Mouse (Mus musculus) MEL (cell line): ENCODE results near the gene Ccdc12. TPM values are rescaled to one million over a fixed set of nuclear protein-coding genes. Genes with fewer than 3 reads are reported as not detected.
A peak's percentile ranks its signal among the peaks of the same experiment; 100 is the strongest.

Experiments
- DNase-seq: peaks from one replicate; pipeline ENCODE4 v3.0.0; 2011; ENCODE audit warnings: low read depth, low spot score
- H3K27ac ChIP-seq: 2 replicates; pipeline ENCODE4 v1.5.1; 2012; ENCODE audit warnings: low read depth, mild to moderate bottlenecking, control low read depth, low read length, moderate library complexity; ENCODE audit not compliant: control insufficient read depth
- H3K27me3 ChIP-seq, 2 experiments: fragments of 150-350 bp in 1 of 2; sonication (generic) in 1 of 2; 2 replicates each; pipeline ENCODE4 v1.6.1; 2012; ENCODE audit warnings: low read length in 2 of 2, mild to moderate bottlenecking in 2 of 2, improper control_type of control experiment in 1 of 2, moderate library complexity in 1 of 2; ENCODE audit not compliant: insufficient read depth in 2 of 2, control insufficient read depth in 1 of 2
- H3K36me3 ChIP-seq, 2 experiments: 2 replicates each; pipeline ENCODE4 v1.6.1; 2012 to 2014; ENCODE audit warnings: low read length in 2 of 2, improper control_type of control experiment in 1 of 2, inconsistent platforms in 1 of 2, mild to moderate bottlenecking in 1 of 2; ENCODE audit not compliant: insufficient read depth in 2 of 2, control insufficient read depth in 1 of 2
- H3K4me1 ChIP-seq, 2 experiments: fragments of 150-350 bp in 1 of 2; sonication (generic) in 1 of 2; 2 replicates each; pipeline ENCODE4 v1.6.1; 2012; ENCODE audit warnings: low read length in 2 of 2, improper control_type of control experiment in 1 of 2, mild to moderate bottlenecking in 1 of 2; ENCODE audit not compliant: insufficient read depth in 2 of 2, control insufficient read depth in 1 of 2
- H3K4me3 ChIP-seq, 2 experiments: fragments of 150-350 bp in 1 of 2; sonication (generic) in 1 of 2; 2 replicates each; pipeline ENCODE4 v1.5.1; 2012; ENCODE audit warnings: low read depth in 2 of 2, low read length in 2 of 2, mild to moderate bottlenecking in 2 of 2, moderate library complexity in 2 of 2, control low read depth in 1 of 2, improper control_type of control experiment in 1 of 2; ENCODE audit not compliant: control insufficient read depth in 1 of 2, insufficient read depth in 1 of 2
- H3K79me2 ChIP-seq: 2 replicates; pipeline ENCODE4 v1.6.1; 2012; ENCODE audit warnings: mild to moderate bottlenecking, low read length, moderate library complexity; ENCODE audit not compliant: control insufficient read depth, poor library complexity, insufficient read depth
- H3K9ac ChIP-seq: 2 replicates; pipeline ENCODE4 v1.6.1; 2012; ENCODE audit warnings: low read depth, mild to moderate bottlenecking, control low read depth, low read length, moderate library complexity; ENCODE audit not compliant: control insufficient read depth, poor library complexity, severe bottlenecking
- H3K9me3 ChIP-seq: fragments of 150-350 bp; sonication (generic); replicated peaks from 2 replicates; pipeline ENCODE4 v1.6.1; 2012; ENCODE audit warnings: mild to moderate bottlenecking, low read length, improper control_type of control experiment, moderate library complexity; ENCODE audit not compliant: insufficient read depth
- BHLHE40 ChIP-seq: IDR thresholded peaks from 2 replicates; pipeline ENCODE4 v1.6.1; 2012; ENCODE audit warnings: low read depth, mild to moderate bottlenecking, inconsistent platforms, low read length, improper control_type of control experiment, borderline replicate concordance
- CHD1 ChIP-seq: IDR thresholded peaks from 2 replicates; pipeline ENCODE4 v1.6.1; 2012; ENCODE audit warnings: low read depth, mild to moderate bottlenecking, inconsistent platforms, low read length, improper control_type of control experiment
- E2F4 ChIP-seq: IDR thresholded peaks from 2 replicates; pipeline ENCODE4 v1.6.1; 2011; ENCODE audit warnings: low read depth, low read length, improper control_type of control experiment, borderline replicate concordance
- ELF1 ChIP-seq: IDR thresholded peaks from 2 replicates; pipeline ENCODE4 v1.6.1; 2014; ENCODE audit warnings: low read depth, mild to moderate bottlenecking, inconsistent platforms, low read length, improper control_type of control experiment, moderate library complexity
- ETS1 ChIP-seq: IDR thresholded peaks from 2 replicates; pipeline ENCODE4 v1.6.1; 2012; ENCODE audit warnings: low read depth, mild to moderate bottlenecking, inconsistent platforms, low read length, improper control_type of control experiment, moderate library complexity
- GABPA ChIP-seq: IDR thresholded peaks from 2 replicates; pipeline ENCODE4 v1.6.1; 2012; ENCODE audit warnings: low read depth, mild to moderate bottlenecking, inconsistent platforms, low read length, improper control_type of control experiment, moderate library complexity
- GATA1 ChIP-seq: IDR thresholded peaks from 2 replicates; pipeline ENCODE4 v1.6.1; 2011; ENCODE audit warnings: low read depth, low read length, improper control_type of control experiment
- HCFC1 ChIP-seq: IDR thresholded peaks from 2 replicates; pipeline ENCODE4 v1.6.1; 2012; ENCODE audit warnings: low read depth, mild to moderate bottlenecking, inconsistent platforms, low read length, improper control_type of control experiment, moderate library complexity
- JUND ChIP-seq: IDR thresholded peaks from 2 replicates; pipeline ENCODE4 v1.6.1; 2011; ENCODE audit warnings: low read depth, mild to moderate bottlenecking, improper control_type of control experiment, low read length
- KAT2A ChIP-seq: conservative IDR thresholded peaks from 2 replicates; pipeline ENCODE4 v1.6.1; 2012; ENCODE audit warnings: low read depth, low read length, improper control_type of control experiment, inconsistent platforms
- MAFK ChIP-seq: IDR thresholded peaks from 2 replicates; pipeline ENCODE4 v1.6.1; 2011; ENCODE audit warnings: low read depth, mild to moderate bottlenecking, low read length, improper control_type of control experiment, borderline replicate concordance
- MAX ChIP-seq: IDR thresholded peaks from 2 replicates; pipeline ENCODE4 v1.6.1; 2011; ENCODE audit warnings: low read length, improper control_type of control experiment
- MAZ ChIP-seq: IDR thresholded peaks from 2 replicates; pipeline ENCODE4 v1.6.1; 2012; ENCODE audit warnings: low read depth, mild to moderate bottlenecking, inconsistent platforms, low read length, improper control_type of control experiment
- MEF2A ChIP-seq: IDR thresholded peaks from 2 replicates; pipeline ENCODE4 v1.6.1; 2014; ENCODE audit warnings: low read depth, mild to moderate bottlenecking, inconsistent platforms, low read length, improper control_type of control experiment; ENCODE audit not compliant: poor library complexity, insufficient replicate concordance, severe bottlenecking; ENCODE audit errors: extremely low read depth
- MXI1 ChIP-seq: IDR thresholded peaks from 2 replicates; pipeline ENCODE4 v1.6.1; 2011; ENCODE audit warnings: mild to moderate bottlenecking, low read depth, low read length, improper control_type of control experiment
- MYB ChIP-seq: IDR thresholded peaks from 2 replicates; pipeline ENCODE4 v1.6.1; 2011; ENCODE audit warnings: mild to moderate bottlenecking, low read depth, low read length, improper control_type of control experiment
- MYC ChIP-seq: IDR thresholded peaks from 2 replicates; pipeline ENCODE4 v1.6.1; 2011; ENCODE audit warnings: low read depth, mild to moderate bottlenecking, low read length, improper control_type of control experiment, moderate library complexity
- NELFE ChIP-seq: IDR thresholded peaks from 2 replicates; pipeline ENCODE4 v1.6.1; 2011; ENCODE audit warnings: low read depth, low read length, improper control_type of control experiment
- POLR2A ChIP-seq, 2 experiments: IDR thresholded peaks; 2 replicates each; pipeline ENCODE4 v1.6.1; 2011 to 2012; ENCODE audit warnings: low read length in 2 of 2, mild to moderate bottlenecking in 2 of 2, control low read depth in 1 of 2, improper control_type of control experiment in 1 of 2, low read depth in 1 of 2, moderate library complexity in 1 of 2; ENCODE audit not compliant: control insufficient read depth in 1 of 2, insufficient read depth in 1 of 2, poor library complexity in 1 of 2
- POLR2AphosphoS5 ChIP-seq: IDR thresholded peaks from 2 replicates; pipeline ENCODE4 v1.6.1; 2012; ENCODE audit warnings: low read depth, borderline replicate concordance, mild to moderate bottlenecking, inconsistent platforms, low read length, moderate library complexity, mixed read lengths
- RAD21 ChIP-seq: IDR thresholded peaks from 2 replicates; pipeline ENCODE4 v1.6.1; 2011; ENCODE audit warnings: mild to moderate bottlenecking, low read depth, low read length, improper control_type of control experiment
- RCOR1 ChIP-seq: IDR thresholded peaks from 2 replicates; pipeline ENCODE4 v1.6.1; 2012; ENCODE audit warnings: low read depth, mild to moderate bottlenecking, inconsistent platforms, low read length, improper control_type of control experiment
- SIN3A ChIP-seq: IDR thresholded peaks from 2 replicates; pipeline ENCODE4 v1.6.1; 2012; ENCODE audit warnings: low read length, improper control_type of control experiment, inconsistent platforms
- SMC3 ChIP-seq: IDR thresholded peaks from 2 replicates; pipeline ENCODE4 v1.6.1; 2011; ENCODE audit warnings: low read depth, low read length, improper control_type of control experiment
- TAL1 ChIP-seq: IDR thresholded peaks from 2 replicates; pipeline ENCODE4 v1.6.1; 2012; ENCODE audit warnings: mild to moderate bottlenecking, inconsistent platforms, low read length, moderate library complexity, mixed read lengths
- TBP ChIP-seq: IDR thresholded peaks from 2 replicates; pipeline ENCODE4 v1.8.0; 2011; ENCODE audit warnings: low read depth, low read length, improper control_type of control experiment
- TCF12 ChIP-seq: IDR thresholded peaks from 2 replicates; pipeline ENCODE4 v1.6.1; 2014; ENCODE audit warnings: low read depth, mild to moderate bottlenecking, inconsistent platforms, low read length, improper control_type of control experiment, moderate library complexity
- UBTF ChIP-seq: IDR thresholded peaks from 2 replicates; pipeline ENCODE4 v1.6.1; 2012; ENCODE audit warnings: low read depth, mild to moderate bottlenecking, inconsistent platforms, low read length, improper control_type of control experiment, moderate library complexity, borderline replicate concordance; ENCODE audit not compliant: insufficient read depth
- USF1 ChIP-seq: IDR thresholded peaks from 2 replicates; pipeline ENCODE4 v1.6.1; 2014; ENCODE audit warnings: low read depth, mild to moderate bottlenecking, inconsistent platforms, low read length, improper control_type of control experiment, moderate library complexity
- USF2 ChIP-seq, 2 experiments: IDR thresholded peaks; 2 replicates each; pipeline ENCODE4 v1.6.1; 2011 to 2012; ENCODE audit warnings: improper control_type of control experiment in 2 of 2, low read length in 2 of 2, borderline replicate concordance in 1 of 2, inconsistent platforms in 1 of 2, low read depth in 1 of 2, mild to moderate bottlenecking in 1 of 2; ENCODE audit not compliant: insufficient read depth in 1 of 2
- ZC3H11A ChIP-seq: IDR thresholded peaks from 2 replicates; pipeline ENCODE4 v1.6.1; 2012; ENCODE audit warnings: low read depth, mild to moderate bottlenecking, inconsistent platforms, low read length, improper control_type of control experiment
- ZKSCAN1 ChIP-seq: IDR thresholded peaks from 2 replicates; pipeline ENCODE4 v1.6.1; 2012; ENCODE audit warnings: low read depth, mild to moderate bottlenecking, inconsistent platforms, low read length, improper control_type of control experiment, moderate library complexity
- ZMIZ1 ChIP-seq: IDR thresholded peaks from 2 replicates; pipeline ENCODE4 v1.6.1; 2012; ENCODE audit warnings: low read depth, mild to moderate bottlenecking, inconsistent platforms, low read length, improper control_type of control experiment, moderate library complexity
- ZNF384 ChIP-seq: IDR thresholded peaks from 2 replicates; pipeline ENCODE4 v1.6.1; 2012; ENCODE audit warnings: low read depth, mild to moderate bottlenecking, inconsistent platforms, low read length, improper control_type of control experiment
- polyA plus RNA-seq, 2 experiments: library from polyadenylated mRNA; stranded (reverse) in 1 of 2; unstranded in 1 of 2; fragments of >175 nt in 1 of 2; fragments of >200 nt in 1 of 2; gene quantifications; 2 replicates each; pipeline versions ENCODE4 v1.2.1 to v1.2.4; 2012; ENCODE audit warnings: low replicate concordance in 2 of 2, low read depth in 1 of 2; ENCODE audit not compliant: insufficient read length in 2 of 2, insufficient read depth in 1 of 2, missing spikeins in 1 of 2
- total RNA-seq: library from RNA; depleted of rRNA; stranded (reverse); fragments of 300-350 nt; gene quantifications from 2 replicates; pipeline ENCODE4 v1.2.3, GENCODE M21; 2012; rRNA removed

Ccdc12 gene
- total RNA-seq = 122 and 129 TPM in 2 replicates
- polyA plus RNA-seq = 100 to 1,000 TPM in 1 of 2 experiments, not detected in 1; 112 TPM

- Histone ChIP-seq H3K36me3 (peaks cover 0 to 11% of the 10 kb centered on the region in 2 experiments; a peak in 2 of 4 replicates), H3K9ac (peak within 1 kb of the TSS; percentile 92), H3K4me3 (peak within 1 kb of the TSS; percentile 84 to 91), H3K27me3 (no peaks in the 10 kb centered on the region), H3K27ac (peak within 1 kb of the TSS; percentile 91), H3K4me1 (peaks cover 4 to 26% of the 10 kb centered on the region in 2 experiments), H3K9me3 (no peaks in the 10 kb centered on the region), H3K79me2 (peaks cover 37% of the 10 kb centered on the region)
- DNase-seq = peak; percentile 99
- TF ChIP-seq ETS1 = peak; percentile 35; the same call in 1 of the 2 replicates
- no peak for TF ChIP-seq POLR2AphosphoS5
- TF ChIP-seq MAZ = peak; percentile 91
- TF ChIP-seq MEF2A = no peak
- TF ChIP-seq USF1 = peak; percentile 32; the same call in 1 of the 2 replicates
- TF ChIP-seq MYC = peak; percentile 58
- peak; percentile 70 for TF ChIP-seq MAX
- TF ChIP-seq E2F4 = no peak
- TF ChIP-seq POLR2A (IDR thresholded peaks at IDR 0.05; ENCODE audit: control insufficient read depth in 1 of 2, insufficient read depth in 1 of 2, low read depth in 1 of 2, low read length in 2 of 2, poor library complexity in 1 of 2) = peak; percentile 96 to 98
- TF ChIP-seq RCOR1 = 0 out of 2 replicates have a peak, but pooled peaks have one; percentile 37
- TF ChIP-seq USF2 (IDR thresholded peaks at IDR 0.05; ENCODE audit: borderline replicate concordance in 1 of 2, insufficient read depth in 1 of 2, low read depth in 1 of 2, low read length in 2 of 2) = no peak
- TF ChIP-seq ZNF384 = no peak
- TF ChIP-seq TBP = peak; percentile 85
- peak; percentile 93 for TF ChIP-seq ELF1
- peak; percentile 83 for TF ChIP-seq SIN3A
- TF ChIP-seq ZC3H11A = no peak
- TF ChIP-seq BHLHE40 = no peak
- TF ChIP-seq ZKSCAN1 = no peak
- peak; percentile 74 for TF ChIP-seq MXI1
- TF ChIP-seq MAFK = no peak
- TF ChIP-seq MYB = no peak
- TF ChIP-seq CHD1 = no peak
- no peak for TF ChIP-seq JUND
- peak; percentile 96 for TF ChIP-seq NELFE
- no peak for TF ChIP-seq TAL1
- TF ChIP-seq GATA1 = no peak
- no peak for TF ChIP-seq SMC3
- no peak for TF ChIP-seq RAD21
- TF ChIP-seq TCF12 = peak; percentile 50
- TF ChIP-seq GABPA = no peak
- TF ChIP-seq ZMIZ1 = peak; percentile 91
- TF ChIP-seq KAT2A = peak; percentile 66; the same call in 1 of the 2 replicates
- TF ChIP-seq UBTF = no peak
- peak; percentile 84 for TF ChIP-seq HCFC1
Measured at GRCm38 (mm10) chr9:110656249-110657221, at the start of gene Ccdc12. Gene Ccdc12 (plus strand): TSS chr9:110656503.
